Mouse (Mus musculus) heart, adult 2 months (tissue): Measurements from ENCODE around the gene Agap1.

Experiments used
- CTCF ChIP-seq: fragments of 200-600 bp; IDR thresholded peaks from 2 replicates; pipeline ENCODE4 v1.8.1; 2022; ENCODE audit warnings: antibody characterized with exemption, mild to moderate bottlenecking, moderate library complexity
- EP300 ChIP-seq: fragments of 200-500 bp; IDR thresholded peaks from 2 replicates; pipeline ENCODE4 v1.6.1; 2011; ENCODE audit warnings: low read depth, low read length, control low read depth; ENCODE audit not compliant: insufficient read depth
- POLR2A ChIP-seq: fragments of 200-500 bp; IDR thresholded peaks from 2 replicates; pipeline ENCODE4 v1.6.1; 2011; ENCODE audit warnings: mild to moderate bottlenecking, low read depth, low read length, control low read depth; ENCODE audit not compliant: insufficient read depth

DNA sequence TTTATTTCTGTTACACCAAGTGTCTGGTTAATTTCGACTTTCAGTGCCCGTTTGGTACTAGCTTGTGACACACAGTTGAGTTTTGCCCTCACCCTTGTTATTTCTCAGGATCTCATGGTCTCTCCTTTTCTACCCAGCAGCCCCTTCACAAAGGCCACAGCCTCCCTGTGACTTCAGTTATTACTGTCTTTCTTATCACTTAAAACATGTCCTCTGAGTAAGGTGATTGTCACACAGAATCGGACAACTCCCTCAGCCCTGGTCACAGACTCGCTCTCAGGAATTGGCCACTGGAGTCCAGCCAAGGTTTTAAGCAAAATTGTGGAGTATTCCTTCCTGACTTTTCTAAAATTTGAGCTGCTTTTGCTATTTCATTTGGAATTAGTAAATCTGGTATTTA, 176.2 kb downstream of the Agap1 start:
- TF ChIP-seq CTCF (no peak), EP300 (no peak), POLR2A (no peak)
